In genomic region chr4:76996172-76996571, GRCm38 (mm10) we compare ENCODE assay signal across 21 mouse cellular contexts.
A peak's percentile ranks its signal among the peaks of the same experiment; 100 is the strongest.
DNase-seq lines count a peak whose midpoint lies in the region; ATAC-seq and TF ChIP-seq lines count a peak whose summit lies in the region.
"Had no signal": no experiment of that assay in that cellular context is flagged by ENCODE, and none has a peak within 500 bp of the region (broad histone marks: within the 10 kb centered on the region; RNA-seq: fewer than 3 reads in every experiment).

No protein-coding gene starts in this region.

- H3K27ac ChIP-seq in forebrain, embryonic 15.5 days (replicated peaks): no peak overlapping the region
- no peak overlapping the region for H3K27ac ChIP-seq in forebrain, embryonic 12.5 days
- no peak overlapping the region for H3K27ac ChIP-seq in forebrain, postnatal 0 days (ENCODE audit: low read depth, low read length)
- H3K27ac ChIP-seq in forebrain, embryonic 13.5 days: no peak overlapping the region
- H3K27ac ChIP-seq: embryonic facial prominence, embryonic 13.5 days; embryonic facial prominence, embryonic 15.5 days; gastrocnemius, adult 2 months had no signal

- WGBS in forebrain, embryonic 15.5 days: 80% methylated on average over 4 of the region's 4 CpGs
- WGBS in forebrain, embryonic 12.5 days: 93% methylated on average over 4 of the region's 4 CpGs
- 74% methylated on average over 4 of the region's 4 CpGs for WGBS in forebrain, postnatal 0 days
- WGBS in forebrain, embryonic 13.5 days: 94% methylated on average over 4 of the region's 4 CpGs

- no peaks in the 10 kb centered on the region for H3K36me3 ChIP-seq in forebrain, embryonic 15.5 days
- H3K36me3 ChIP-seq in forebrain, embryonic 12.5 days (replicated peaks): no peaks in the 10 kb centered on the region
- H3K36me3 ChIP-seq in forebrain, postnatal 0 days (ENCODE audit: insufficient read depth): no peaks in the 10 kb centered on the region
- H3K36me3 ChIP-seq in forebrain, embryonic 13.5 days (ENCODE audit: poor library complexity, severe bottlenecking): no peaks in the 10 kb centered on the region
- H3K36me3 ChIP-seq: embryonic facial prominence, embryonic 13.5 days; embryonic facial prominence, embryonic 15.5 days had no signal

- H3K9me3 ChIP-seq in forebrain, embryonic 15.5 days: no peaks in the 10 kb centered on the region
- H3K9me3 ChIP-seq in forebrain, embryonic 12.5 days: no peaks in the 10 kb centered on the region
- H3K9me3 ChIP-seq in forebrain, postnatal 0 days (ENCODE audit: low read length): no peaks in the 10 kb centered on the region
- H3K9me3 ChIP-seq in forebrain, embryonic 13.5 days (replicated peaks): no peaks in the 10 kb centered on the region
- H3K9me3 ChIP-seq: embryonic facial prominence, embryonic 13.5 days; embryonic facial prominence, embryonic 15.5 days had no signal

- 0 out of 2 replicates have a peak, but pooled peaks have one; percentile 51 for ATAC-seq in forebrain, embryonic 15.5 days (replicated peaks)
- ATAC-seq in forebrain, embryonic 12.5 days (ENCODE audit: low FRiP score): no peak
- ATAC-seq in forebrain, postnatal 0 days: peak; percentile 45; the same call in 1 of the 2 replicates
- no peak for ATAC-seq in forebrain, embryonic 13.5 days

- no peak for TF ChIP-seq CTCF in forebrain, postnatal 0 days (IDR thresholded peaks at IDR 0.05; ENCODE audit: low read depth)
- no peak for TF ChIP-seq CTCF in brain, embryonic 14.5 days (IDR thresholded peaks at IDR 0.05; ENCODE audit: borderline replicate concordance, extremely low read depth, insufficient read depth, insufficient read length)

- no peak for TF ChIP-seq POLR2A in brain, embryonic 14.5 days (IDR thresholded peaks at IDR 0.05; ENCODE audit: borderline replicate concordance, extremely low read depth, insufficient read depth, insufficient read length, poor library complexity, severe bottlenecking)

- H3K9ac ChIP-seq in forebrain, embryonic 15.5 days (replicated peaks): no peak overlapping the region
- no peak overlapping the region for H3K9ac ChIP-seq in forebrain, embryonic 12.5 days
- H3K9ac ChIP-seq in forebrain, postnatal 0 days: no peak overlapping the region
- H3K9ac ChIP-seq in forebrain, embryonic 13.5 days: no peak overlapping the region
- H3K9ac ChIP-seq: embryonic facial prominence, embryonic 13.5 days; embryonic facial prominence, embryonic 15.5 days had no signal

- H3K4me1 ChIP-seq in forebrain, embryonic 15.5 days: no peaks in the 10 kb centered on the region
- H3K4me1 ChIP-seq in forebrain, embryonic 12.5 days: no peaks in the 10 kb centered on the region
- H3K4me1 ChIP-seq in forebrain, postnatal 0 days (ENCODE audit: insufficient read depth): no peaks in the 10 kb centered on the region
- no peaks in the 10 kb centered on the region for H3K4me1 ChIP-seq in forebrain, embryonic 13.5 days
- H3K4me1 ChIP-seq: embryonic facial prominence, embryonic 13.5 days; embryonic facial prominence, embryonic 15.5 days had no signal

- H3K4me3 ChIP-seq in forebrain, embryonic 15.5 days: no peak overlapping the region
- no peak overlapping the region for H3K4me3 ChIP-seq in forebrain, embryonic 12.5 days (replicated peaks)
- no peak overlapping the region for H3K4me3 ChIP-seq in forebrain, postnatal 0 days (ENCODE audit: low read depth, low read length)
- H3K4me3 ChIP-seq in forebrain, embryonic 13.5 days: no peak overlapping the region
- H3K4me3 ChIP-seq: embryonic facial prominence, embryonic 13.5 days; embryonic facial prominence, embryonic 15.5 days; erythroblast, embryonic 14.5 days; gastrocnemius, adult 2 months had no signal

- no peaks in the 10 kb centered on the region for H3K27me3 ChIP-seq in forebrain, embryonic 15.5 days
- no peaks in the 10 kb centered on the region for H3K27me3 ChIP-seq in forebrain, embryonic 12.5 days
- no peaks in the 10 kb centered on the region for H3K27me3 ChIP-seq in forebrain, postnatal 0 days (ENCODE audit: insufficient read depth, low read length)
- H3K27me3 ChIP-seq in forebrain, embryonic 13.5 days: no peaks in the 10 kb centered on the region
- H3K27me3 ChIP-seq: embryonic facial prominence, embryonic 13.5 days; embryonic facial prominence, embryonic 15.5 days had no signal

- peak; percentile 6 for DNase-seq in forebrain, postnatal 0 days
- peak; percentile 14 for DNase-seq in brain, adult 2 months (ENCODE audit: low read depth, low spot score)
- peak; percentile 31 for DNase-seq in brain, embryonic 14.5 days (ENCODE audit: low read depth)
- DNase-seq in heart, adult 18-20 months: no peak
- DNase-seq: adrenal gland, adult 2 months; adrenal gland, postnatal 10 days; adrenal gland, postnatal 25 days; cerebellum, adult 11 months; cerebellum, adult 18-20 months; cerebellum, adult 8-10 months; cerebellum, adult 9-11 months; cerebellum, postnatal 14 days; cerebellum, postnatal 36 days; embryo, embryonic 11 days; gastrocnemius, adult 2 months had no signal

- no peak overlapping the region for H3K4me2 ChIP-seq in forebrain, embryonic 15.5 days (replicated peaks)
- no peak overlapping the region for H3K4me2 ChIP-seq in forebrain, embryonic 12.5 days
- H3K4me2 ChIP-seq in forebrain, postnatal 0 days (ENCODE audit: low read depth): no peak overlapping the region
- no peak overlapping the region for H3K4me2 ChIP-seq in forebrain, embryonic 13.5 days
- H3K4me2 ChIP-seq: embryonic facial prominence, embryonic 13.5 days; embryonic facial prominence, embryonic 15.5 days had no signal

Comparison
In these comparisons a context has a peak if more than half of its experiments do, and no peak if none do; other contexts are left out.
1. ATAC-seq: peak in forebrain, embryonic 15.5 days (single experiment) and forebrain, postnatal 0 days (single experiment); none in forebrain, embryonic 12.5 days (single experiment) and forebrain, embryonic 13.5 days (single experiment).
2. DNase-seq: peak in forebrain, postnatal 0 days (single experiment), brain, adult 2 months (single experiment) and brain, embryonic 14.5 days (single experiment); none in heart, adult 18-20 months (0 of 2).